Mouse (Mus musculus) intestine, postnatal 0 days (tissue): ENCODE data around the gene Acss3. TPM values are rescaled to one million over a fixed set of nuclear protein-coding genes. Genes with fewer than 3 reads are reported as not detected.

Experiments
- ATAC-seq: fragments of 200-750 bp; cut with Nextera tagmentation; 2 replicates; pipeline ENCODE4 v1.8.0; 2017; ENCODE audit warnings: mild to moderate bottlenecking, moderate TSS enrichment, moderate library complexity
- H3K27ac ChIP-seq: fragments of 300-500 bp; sonication (generic); 2 replicates; pipeline ENCODE4 v1.5.1; 2014; ENCODE audit warnings: mild to moderate bottlenecking, low read depth, low read length, moderate library complexity
- H3K27me3 ChIP-seq: fragments of 300-500 bp; sonication (generic); replicated peaks from 2 replicates; pipeline ENCODE4 v1.6.1; 2014; ENCODE audit warnings: low read length, mixed read lengths; ENCODE audit not compliant: control insufficient read depth, insufficient read depth
- H3K36me3 ChIP-seq: fragments of 300-500 bp; sonication (generic); 2 replicates; pipeline ENCODE4 v1.6.1; 2014; ENCODE audit warnings: mild to moderate bottlenecking, moderate library complexity; ENCODE audit not compliant: control insufficient read depth, insufficient read depth
- H3K4me1 ChIP-seq: fragments of 300-500 bp; sonication (generic); replicated peaks from 2 replicates; pipeline ENCODE4 v1.6.1; 2014; ENCODE audit warnings: antibody characterized with exemption, low read length, mixed read lengths; ENCODE audit not compliant: control insufficient read depth, insufficient read depth
- H3K4me2 ChIP-seq: fragments of 300-500 bp; sonication (generic); replicated peaks from 2 replicates; pipeline ENCODE4 v1.6.1; 2014; ENCODE audit warnings: low read depth, mild to moderate bottlenecking, moderate library complexity
- H3K4me3 ChIP-seq: fragments of 300-500 bp; sonication (generic); 2 replicates; pipeline ENCODE4 v1.5.1; 2014; ENCODE audit warnings: low read depth, low read length
- H3K9ac ChIP-seq: fragments of 300-500 bp; sonication (generic); 2 replicates; pipeline ENCODE4 v1.6.1; 2014; ENCODE audit warnings: mild to moderate bottlenecking, low read depth, low read length
- H3K9me3 ChIP-seq: fragments of 300-500 bp; sonication (generic); 2 replicates; pipeline ENCODE4 v1.6.1; 2016; ENCODE audit warnings: mixed run types; ENCODE audit not compliant: control insufficient read depth
- CTCF ChIP-seq: sonication (generic); IDR thresholded peaks from 2 replicates; pipeline ENCODE4 v1.5.1; 2016; ENCODE audit warnings: low read depth, mild to moderate bottlenecking, control low read depth, antibody characterized with exemption, moderate library complexity
- WGBS: fragments of 180-500 bp; shearing (Covaris S2); extraction: QIAGEN DNeasy Blood & Tissue Kit; methylation state at CpG from one replicate; pipeline ENCODE4 v1.1.7; 2014; 5-methylcytosine and 5-hydroxymethylcytosine counted together
- polyA plus RNA-seq: library from polyadenylated mRNA; unstranded; fragments of >200 nt; fragmentation: Nextera tagmentation; extraction: Ambion mirVana; gene quantifications from 2 replicates; pipeline ENCODE4 v1.2.1, GENCODE M21; 2015

Acss3 gene
- polyA plus RNA-seq, 1 experiment from 2014 or later, result 0.13 TPM

DNA sequence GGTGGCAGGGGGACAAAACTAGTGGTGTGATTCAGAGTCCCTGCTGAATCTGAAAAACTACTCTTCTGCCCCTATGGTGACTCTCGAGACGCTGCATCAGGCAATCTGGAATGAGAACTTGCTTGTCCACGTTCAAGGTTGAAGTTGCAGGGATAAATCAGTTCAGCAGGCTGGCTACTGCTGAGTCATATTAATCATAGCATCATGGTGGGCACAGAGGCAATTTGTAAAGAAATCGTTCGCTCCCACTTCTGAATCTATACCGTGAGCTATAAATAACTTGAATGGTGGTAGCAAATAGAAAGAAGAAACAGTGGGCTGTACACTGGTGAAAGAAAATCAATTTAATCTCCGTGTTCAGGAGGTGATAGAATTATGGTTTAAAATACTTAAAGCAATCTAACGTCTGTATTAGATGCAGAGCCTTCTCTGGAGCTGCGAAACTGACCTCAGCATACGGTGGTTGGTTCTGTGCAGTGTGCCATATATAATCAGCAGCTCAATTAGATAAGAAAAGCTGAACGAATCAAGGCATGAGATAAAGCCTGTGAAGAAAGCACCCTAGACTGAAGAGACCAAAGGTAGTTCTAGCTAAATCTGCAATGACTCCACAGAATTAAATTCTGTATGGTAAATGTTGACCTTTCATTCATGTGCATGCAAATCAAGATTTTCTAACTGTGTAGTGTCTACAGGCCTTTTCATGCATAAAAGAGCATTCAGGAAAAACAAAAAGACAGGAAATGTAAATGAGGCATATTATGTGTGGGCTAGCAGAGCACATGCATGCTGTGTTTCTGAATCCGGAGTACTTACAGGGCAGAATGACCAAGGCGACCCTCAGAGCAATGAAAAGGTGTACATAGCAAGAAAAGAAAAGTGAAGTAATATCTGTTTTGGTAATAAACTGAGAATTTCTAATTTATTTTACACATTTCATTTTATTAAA is 148.0 kb downstream of the Acss3 start:
- no peak overlapping the region for H3K4me3 ChIP-seq
- no peak overlapping the region for H3K4me2 ChIP-seq
- WGBS, result 58% methylated on average over 13 of the region's 13 CpGs
- no peak for ATAC-seq
- H3K9ac ChIP-seq, result no peak overlapping the region
- H3K27ac ChIP-seq, result no peak overlapping the region
- no peaks in the 10 kb centered on the region for H3K27me3 ChIP-seq
- H3K36me3 ChIP-seq, result no peaks in the 10 kb centered on the region
- no peaks in the 10 kb centered on the region for H3K4me1 ChIP-seq
- TF ChIP-seq CTCF, result no peak
- H3K9me3 ChIP-seq, result no peaks in the 10 kb centered on the region

DNA sequence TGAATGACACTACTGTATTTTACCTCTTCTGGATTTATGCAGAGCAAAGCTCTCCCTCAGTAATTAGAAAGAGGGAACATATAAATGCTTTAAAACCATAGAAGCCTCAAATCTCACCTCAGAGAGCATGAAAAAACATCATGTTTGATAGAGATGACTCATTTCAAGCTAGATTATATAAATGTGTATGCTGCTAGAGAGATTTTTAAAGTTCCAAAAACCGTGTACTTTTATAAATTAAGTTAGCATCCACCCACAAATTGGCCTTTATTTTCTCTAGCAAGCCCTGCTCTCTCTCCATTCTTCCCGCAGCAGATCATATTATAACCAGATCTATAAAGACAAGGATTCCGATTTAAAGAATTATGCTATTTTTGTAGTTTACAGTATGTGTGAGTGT is 164.4 kb downstream of the Acss3 start:
- WGBS, result 79% methylated on average over 3 of the region's 3 CpGs
- no peaks in the 10 kb centered on the region for H3K9me3 ChIP-seq
- no peak overlapping the region for H3K4me3 ChIP-seq
- no peak overlapping the region for H3K4me2 ChIP-seq
- no peaks in the 10 kb centered on the region for H3K27me3 ChIP-seq
- no peak for ATAC-seq
- H3K4me1 ChIP-seq, result no peaks in the 10 kb centered on the region
- no peak overlapping the region for H3K9ac ChIP-seq
- H3K27ac ChIP-seq, result no peak overlapping the region
- TF ChIP-seq CTCF, result no peak
- H3K36me3 ChIP-seq, result no peaks in the 10 kb centered on the region

DNA sequence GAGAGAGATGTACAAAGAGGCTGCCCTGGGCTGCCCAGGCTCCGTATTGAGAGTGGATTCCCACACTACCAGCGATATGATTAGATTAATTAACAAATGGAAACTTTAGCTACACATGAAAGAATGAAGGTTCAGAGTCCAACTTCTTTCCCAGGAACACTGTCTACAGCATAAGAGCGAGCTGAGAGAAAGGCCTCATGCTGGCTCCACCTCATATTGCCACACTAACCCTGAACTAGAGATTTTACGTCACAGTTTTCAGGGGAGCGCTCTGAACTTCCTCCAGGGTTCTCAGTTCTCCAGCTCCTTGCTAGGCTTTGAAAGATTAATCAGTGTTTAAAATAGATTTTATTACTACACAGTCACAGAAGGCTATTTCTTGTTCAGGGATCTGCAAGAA is 182.1 kb downstream of the Acss3 start:
- Histone ChIP-seq H3K9me3 (no peaks in the 10 kb centered on the region), H3K36me3 (no peaks in the 10 kb centered on the region), H3K4me2 (no peak overlapping the region), H3K9ac (no peak overlapping the region), H3K27ac (no peak overlapping the region), H3K4me3 (no peak overlapping the region), H3K27me3 (no peaks in the 10 kb centered on the region), H3K4me1 (no peaks in the 10 kb centered on the region)
- 48% methylated on average over 5 of the region's 5 CpGs for WGBS
- ATAC-seq, result peak; percentile 87
- no peak for TF ChIP-seq CTCF

DNA sequence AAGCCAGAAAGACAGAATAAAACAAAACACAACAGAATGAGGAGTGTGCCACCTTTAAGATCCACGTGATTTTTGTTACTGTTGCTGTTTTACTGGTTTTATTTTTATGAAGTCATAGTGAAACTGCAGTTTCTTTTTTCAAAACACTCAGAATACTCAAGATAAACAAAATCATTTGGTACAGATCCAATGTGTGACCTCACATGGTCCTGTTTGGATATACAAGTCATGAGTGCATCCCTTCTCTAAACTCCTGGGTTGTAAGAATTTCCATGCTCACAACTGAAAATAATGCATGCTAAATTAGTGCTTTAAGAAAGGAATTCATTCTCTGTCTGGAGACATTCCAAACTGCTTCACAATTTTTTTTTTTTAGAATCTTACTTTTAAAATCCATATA is 184.0 kb downstream of the Acss3 start:
- Histone ChIP-seq H3K36me3 (no peaks in the 10 kb centered on the region), H3K4me3 (no peak overlapping the region), H3K27ac (no peak overlapping the region), H3K4me2 (no peak overlapping the region), H3K9me3 (no peaks in the 10 kb centered on the region), H3K4me1 (no peaks in the 10 kb centered on the region), H3K9ac (no peak overlapping the region), H3K27me3 (no peaks in the 10 kb centered on the region)
- TF ChIP-seq CTCF, result no peak
- no peak for ATAC-seq
- WGBS, result 78% methylated on average over 1 of the region's 1 CpGs

GRCm38 (mm10) chr10:106938851-106939250 is 184.6 kb downstream of the Acss3 start:
- H3K36me3 ChIP-seq, result no peaks in the 10 kb centered on the region
- H3K4me1 ChIP-seq, result no peaks in the 10 kb centered on the region
- H3K4me3 ChIP-seq, result no peak overlapping the region
- H3K27me3 ChIP-seq, result no peaks in the 10 kb centered on the region
- no peaks in the 10 kb centered on the region for H3K9me3 ChIP-seq
- 83% methylated on average over 3 of the region's 3 CpGs for WGBS
- H3K4me2 ChIP-seq, result no peak overlapping the region
- no peak for TF ChIP-seq CTCF
- H3K9ac ChIP-seq, result no peak overlapping the region
- ATAC-seq, result no peak
- H3K27ac ChIP-seq, result no peak overlapping the region

- WGBS, result 84% methylated on average over 7 of the region's 7 CpGs
- H3K4me3 ChIP-seq, result no peak overlapping the region
- no peaks in the 10 kb centered on the region for H3K9me3 ChIP-seq
- no peak for TF ChIP-seq CTCF
- no peak overlapping the region for H3K27ac ChIP-seq
- H3K36me3 ChIP-seq, result no peaks in the 10 kb centered on the region
- no peak overlapping the region for H3K4me2 ChIP-seq
- H3K4me1 ChIP-seq, result no peaks in the 10 kb centered on the region
- H3K9ac ChIP-seq, result no peak overlapping the region
- H3K27me3 ChIP-seq, result no peaks in the 10 kb centered on the region
- ATAC-seq, result no peak
These were observed 186.5 kb downstream of the Acss3 start for GRCm38 (mm10) chr10:106936996-106937395.
